Mouse (Mus musculus): ENCODE data around the gene Ndufb7.

Ndufb7 gene

GRCm38 (mm10) chr8:83607661-83608397 is 41.4 kb downstream of the Ndufb7 start, which contains the start of the genes Tecr and Dnajb1:
Tecr (minus strand) TSS chr8:83607971.
Dnajb1 (plus strand) TSS chr8:83608193.
- in situ Hi-C loops (cut with MseI, MboI) = no loop called here

- in situ Hi-C loops (cut with MseI, MboI) = no loop called here
Measured at GRCm38 (mm10) chr8:83608398-83608829, 41.9 kb downstream of the Ndufb7 start.

- in situ Hi-C loops (cut with MseI, MboI) = no loop called here
Measured at GRCm38 (mm10) chr8:83609086-83609485, 42.6 kb downstream of the Ndufb7 start.

- in situ Hi-C loops (cut with MseI, MboI) = no loop called here
Measured at GRCm38 (mm10) chr8:83609547-83610180, 43.2 kb downstream of the Ndufb7 start.

DNA sequence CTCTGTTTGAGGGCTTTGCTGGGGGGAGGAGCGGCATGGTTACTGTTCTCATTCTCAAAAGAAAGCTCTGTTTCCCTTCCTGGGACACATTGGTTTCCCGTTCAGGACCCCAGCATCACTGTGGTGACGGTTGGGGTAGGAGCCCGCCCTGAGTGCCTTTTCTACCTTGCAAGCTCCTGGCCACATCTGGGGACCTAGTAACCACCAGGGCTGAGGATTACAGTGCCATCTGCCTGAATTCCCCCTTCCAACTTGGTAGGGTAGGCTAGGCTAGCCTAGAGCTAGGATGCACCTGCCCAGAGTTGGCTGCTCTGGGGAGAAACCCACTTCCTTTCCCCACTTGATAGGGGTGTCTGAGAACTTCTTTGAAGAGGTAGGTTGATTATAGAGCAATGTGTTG is 45.5 kb downstream of the Ndufb7 start:
- in situ Hi-C loops (cut with MseI, MboI) = no loop called here

GRCm38 (mm10) chr8:83613695-83614094 is 47.2 kb downstream of the Ndufb7 start:
- in situ Hi-C loops (cut with MseI, MboI) = no loop called here

DNA sequence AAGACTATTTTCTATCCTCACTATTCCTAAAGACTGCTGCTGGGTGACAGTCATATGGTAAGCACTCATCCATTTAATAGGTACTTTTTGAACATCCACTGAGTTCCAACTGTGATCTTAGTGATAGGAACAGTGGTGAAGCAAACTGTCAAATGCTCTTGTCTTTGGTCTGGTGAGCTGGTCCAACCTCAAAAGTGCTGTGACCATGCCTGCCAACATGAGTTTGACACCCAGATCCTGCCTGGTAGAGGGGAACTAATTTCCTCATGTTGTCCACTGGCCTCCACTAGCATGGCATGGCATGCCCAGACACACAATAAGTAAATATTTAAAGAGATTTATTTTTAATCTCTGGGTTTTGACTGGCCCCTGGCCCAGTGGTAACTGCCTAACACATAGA is 50.2 kb downstream of the Ndufb7 start:
- in situ Hi-C loops (cut with MseI, MboI) = no loop called here

- in situ Hi-C loops (cut with MseI, MboI) = no loop called here
Measured at GRCm38 (mm10) chr8:83617111-83617510, 50.6 kb downstream of the Ndufb7 start.

- in situ Hi-C loops (cut with MseI, MboI) = no loop called here
Measured at GRCm38 (mm10) chr8:83618566-83618965, 52.1 kb downstream of the Ndufb7 start.

GRCm38 (mm10) chr8:83619568-83620285 is 53.3 kb downstream of the Ndufb7 start:
- in situ Hi-C loops (cut with MseI, MboI) = no loop called here
